Mouse (Mus musculus) layer of hippocampus, adult 2 months (tissue): ENCODE data around the gene Scamp4. TPM values are rescaled to one million over a fixed set of nuclear protein-coding genes. Genes with fewer than 3 reads are reported as not detected.
"Not testable (repeated sequence)": the region's sequence is repeated elsewhere in the genome, so short reads cannot be mapped to it uniquely, and the experiment has no call there.

ENCODE experiments used
- DNase-seq, 2 experiments: peaks; one replicate each; pipeline ENCODE4 v3.0.0; 2022; ENCODE audit warnings: low spot score in 2 of 2
- H3K27ac ChIP-seq: fragments of 200-600 bp; 2 replicates; pipeline ENCODE4 v1.8.1; 2022
- H3K4me3 ChIP-seq: fragments of 200-600 bp; 2 replicates; pipeline ENCODE4 v1.8.1; 2022; ENCODE audit warnings: mild to moderate bottlenecking
- CTCF ChIP-seq: fragments of 200-600 bp; conservative IDR thresholded peaks from 2 replicates; pipeline ENCODE4 v1.8.1; 2022; ENCODE audit warnings: antibody characterized with exemption, mild to moderate bottlenecking, moderate library complexity
- total RNA-seq, 2 experiments: library from RNA; stranded (reverse); gene quantifications; 2 replicates each; pipeline ENCODE4 v1.2.3; 2021

Gene Scamp4
- total RNA-seq, 2 experiments from 2014 or later: 42.9 to 43.1 TPM

DNA sequence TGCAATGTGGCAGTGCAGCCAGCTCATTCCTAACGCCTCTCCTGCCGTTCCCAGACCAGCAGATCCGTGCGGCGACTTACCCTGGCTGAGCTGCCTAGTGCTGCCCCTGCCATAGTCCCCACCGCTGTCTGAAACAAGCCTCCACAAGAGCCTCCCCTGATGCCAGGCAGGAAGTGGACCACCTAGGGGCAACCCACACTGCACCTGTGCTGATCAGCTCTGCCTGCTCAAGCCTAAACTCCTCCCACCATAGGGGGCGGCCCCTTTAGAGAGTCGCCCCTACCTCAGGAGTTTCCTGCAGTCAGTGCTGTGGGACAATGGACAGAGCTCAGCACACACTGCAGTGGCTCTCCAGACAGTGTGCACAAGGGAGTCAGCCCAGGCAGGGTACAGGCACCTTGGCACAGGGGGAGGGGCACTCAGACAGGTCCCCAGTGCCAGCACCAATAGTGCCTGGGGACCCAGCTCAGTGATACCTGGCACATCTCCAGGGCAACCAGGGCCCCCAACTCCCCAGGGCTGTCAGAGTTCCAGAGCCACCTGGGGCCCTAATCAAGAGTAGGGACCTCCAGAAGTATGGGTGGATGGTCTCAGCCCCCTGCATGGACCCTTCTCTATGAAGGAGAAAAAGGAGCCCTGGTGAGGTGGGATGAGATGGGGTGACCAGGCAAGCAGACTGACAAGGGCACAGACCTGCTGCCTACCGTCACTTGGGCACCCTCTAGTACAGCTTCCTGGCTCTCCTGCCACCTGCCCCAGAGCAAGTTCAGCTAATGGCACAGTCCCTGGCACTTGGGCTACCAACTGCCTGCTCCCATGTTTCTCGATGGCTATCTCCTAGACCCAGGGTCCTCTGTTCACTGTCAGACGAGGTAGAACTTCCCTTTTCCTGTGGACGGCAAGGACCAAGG lies 17.8 kb upstream of the Scamp4 start:
- DNase-seq: no peak
- Histone ChIP-seq H3K4me3 (no peak overlapping the region; the same call in 1 of the 2 replicates), H3K27ac (peak overlapping the region; percentile 81; the same call in 1 of the 2 replicates)
- TF ChIP-seq CTCF: no peak

- H3K27ac ChIP-seq: peak overlapping the region; percentile 81; the same call in 1 of the 2 replicates
- no peak for TF ChIP-seq CTCF
- DNase-seq: no peak
- H3K4me3 ChIP-seq: no peak overlapping the region; the same call in 1 of the 2 replicates
Observed at GRCm38 (mm10) chr10:80585581-80585980, 17.1 kb upstream of the Scamp4 start.

DNA sequence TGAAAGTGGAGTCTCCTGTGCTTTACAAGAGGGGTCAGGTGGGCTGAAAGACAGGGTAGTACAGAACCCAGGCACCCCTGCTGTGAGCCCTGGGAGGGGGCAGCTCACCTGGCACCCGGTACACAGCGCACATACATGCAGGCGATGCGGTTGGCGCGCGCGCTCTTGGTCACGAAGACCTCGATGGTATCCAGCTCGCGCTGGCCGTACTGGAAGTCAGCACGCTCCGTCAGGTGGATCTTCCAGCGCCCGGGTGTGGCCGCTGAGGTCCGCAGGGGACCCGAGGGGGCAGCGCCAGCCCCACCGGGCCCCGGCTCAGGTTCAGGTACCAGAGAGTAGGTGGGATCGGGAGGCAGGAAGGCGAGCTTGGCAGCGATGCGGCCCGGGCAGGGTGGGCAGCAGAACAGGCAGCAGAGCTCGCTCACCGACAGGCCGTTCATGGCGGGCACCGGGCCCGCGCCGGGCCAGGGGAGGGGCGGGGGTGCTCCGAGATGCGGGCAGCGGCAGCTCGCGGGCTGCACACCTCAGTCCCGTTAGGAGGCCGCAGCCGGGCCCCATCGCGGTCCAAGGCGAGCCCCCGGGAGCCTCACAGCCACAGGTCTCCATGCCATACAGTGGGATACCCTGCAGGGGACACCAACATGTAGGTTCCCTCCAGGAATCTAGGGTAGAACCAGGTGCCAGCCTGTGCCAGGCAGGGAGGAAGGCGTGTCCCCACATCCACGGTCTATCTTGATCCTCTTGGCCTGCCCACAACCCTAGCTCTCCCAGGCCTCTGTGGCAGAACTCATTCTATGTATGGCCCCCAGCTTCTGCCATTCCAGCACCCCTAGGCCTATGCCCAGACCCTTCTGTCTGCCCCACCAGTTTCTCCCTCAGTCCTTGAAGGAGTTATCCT lies 16.0 kb upstream of the Scamp4 start:
- peak overlapping the region; percentile 31 for H3K4me3 ChIP-seq
- peak overlapping the region; percentile 81 for H3K27ac ChIP-seq
- no peak for DNase-seq
- TF ChIP-seq CTCF: no peak

GRCm38 (mm10) chr10:80587305-80587657 lies 15.4 kb upstream of the Scamp4 start:
- peak overlapping the region; percentile 31; the same call in 1 of the 2 replicates for H3K4me3 ChIP-seq
- no peak for TF ChIP-seq CTCF
- H3K27ac ChIP-seq: peak overlapping the region; percentile 81
- DNase-seq: no peak

- TF ChIP-seq CTCF: no peak
- Histone ChIP-seq H3K4me3 (peak overlapping the region; percentile 77), H3K27ac (peak overlapping the region; percentile 81)
- no peak for DNase-seq
Observed at GRCm38 (mm10) chr10:80589127-80589878, 13.4 kb upstream of the Scamp4 start.

DNA sequence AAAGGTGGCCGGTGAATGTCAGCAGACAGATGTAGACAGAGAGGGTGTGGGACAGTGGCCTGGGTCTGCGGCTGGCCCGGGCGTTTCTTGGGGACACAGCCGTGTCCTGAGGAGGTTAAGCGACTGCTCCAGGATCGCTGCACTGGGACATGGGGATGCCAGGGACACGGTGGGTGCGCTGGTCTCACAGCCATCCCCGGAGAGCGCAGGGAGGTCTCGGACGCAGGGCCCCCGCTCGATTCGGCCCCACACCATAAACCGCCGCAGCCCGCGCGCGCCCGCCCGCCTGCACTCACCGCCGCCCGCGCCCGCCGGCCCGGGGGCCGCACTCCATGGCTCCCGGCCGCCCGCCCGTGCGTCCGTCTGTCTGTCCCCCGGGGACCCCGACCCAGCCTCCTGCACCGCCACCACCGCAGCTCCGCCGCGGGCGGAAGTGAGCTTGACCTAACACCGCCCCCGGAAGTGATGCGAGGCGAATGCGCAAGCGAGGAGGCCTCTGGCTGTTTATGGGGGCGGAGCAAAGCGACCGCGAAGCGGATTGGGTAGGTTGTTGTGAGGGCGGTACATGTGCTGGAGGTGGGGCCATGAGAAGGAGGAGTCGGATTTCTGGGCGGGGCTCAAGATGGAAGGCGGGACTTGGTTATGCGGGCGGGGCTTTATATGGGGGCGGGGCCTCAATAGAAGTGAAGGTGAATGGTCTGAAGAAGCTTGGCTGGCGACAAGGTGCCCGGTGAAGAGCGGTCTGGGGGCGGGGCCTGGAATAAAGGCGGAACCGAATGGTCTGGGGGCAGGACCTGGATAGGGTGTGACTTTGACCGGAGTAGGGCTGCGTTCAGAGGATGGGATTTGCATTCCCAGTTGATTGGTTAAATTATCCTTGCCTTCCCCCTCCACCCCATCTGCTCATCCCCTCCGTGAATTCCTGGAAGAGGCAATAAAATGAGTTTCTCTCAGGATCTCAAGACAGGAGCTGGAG lies 12.5 kb upstream of the Scamp4 start, which contains the start of gene Abhd17a:
TSS of gene Abhd17a (minus strand) at position 463 of the 976 bp plus-strand sequence.
- Histone ChIP-seq H3K27ac (peak within 1 kb of the TSS; percentile 81), H3K4me3 (peak within 1 kb of the TSS; percentile 77)
- TF ChIP-seq CTCF: no peak
- peak; percentile 95 for DNase-seq

GRCm38 (mm10) chr10:80596318-80596717 lies 6.4 kb upstream of the Scamp4 start:
- no peak for TF ChIP-seq CTCF
- Histone ChIP-seq H3K4me3 (no peak overlapping the region), H3K27ac (no peak overlapping the region)
- DNase-seq: no peak

DNA sequence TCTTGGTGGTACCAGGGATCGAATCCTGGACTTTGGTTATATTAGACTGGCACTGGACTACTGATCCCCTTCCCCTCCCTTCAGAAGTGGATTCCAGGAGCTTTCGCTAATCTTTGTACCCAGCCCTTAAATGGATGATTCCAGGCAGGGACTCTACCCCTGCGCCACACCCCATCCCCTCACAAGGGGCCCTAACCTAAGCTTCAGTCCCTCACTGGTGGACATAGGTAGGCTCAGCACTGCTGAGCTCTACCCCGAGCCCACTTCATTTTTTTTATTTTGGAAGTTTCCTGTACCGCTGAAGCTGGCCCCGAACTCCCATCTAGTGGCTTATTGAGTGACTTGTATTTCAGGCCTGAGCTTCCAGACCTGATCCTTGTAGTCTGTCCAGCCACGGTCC lies 692 bp downstream of the Scamp4 start:
- H3K27ac ChIP-seq: peak overlapping the region; percentile 93
- no peak for TF ChIP-seq CTCF

GRCm38 (mm10) chr10:80604001-80604509 lies 1.4 kb downstream of the Scamp4 start:
- peak overlapping the region; percentile 84 for H3K4me3 ChIP-seq
- peak in 1 of 2 experiments; percentile 39 for DNase-seq
- H3K27ac ChIP-seq: peak overlapping the region; percentile 93
- TF ChIP-seq CTCF: no peak

More for the DNA sequence above, 692 bp downstream of the Scamp4 start:
- peak overlapping the region; percentile 84 for H3K4me3 ChIP-seq
- no peak for DNase-seq

GRCm38 (mm10) chr10:80604988-80605387 lies 2.3 kb downstream of the Scamp4 start:
- H3K4me3 ChIP-seq: no peak overlapping the region
- no peak overlapping the region for H3K27ac ChIP-seq
- DNase-seq: no peak
- TF ChIP-seq CTCF: no peak

DNA sequence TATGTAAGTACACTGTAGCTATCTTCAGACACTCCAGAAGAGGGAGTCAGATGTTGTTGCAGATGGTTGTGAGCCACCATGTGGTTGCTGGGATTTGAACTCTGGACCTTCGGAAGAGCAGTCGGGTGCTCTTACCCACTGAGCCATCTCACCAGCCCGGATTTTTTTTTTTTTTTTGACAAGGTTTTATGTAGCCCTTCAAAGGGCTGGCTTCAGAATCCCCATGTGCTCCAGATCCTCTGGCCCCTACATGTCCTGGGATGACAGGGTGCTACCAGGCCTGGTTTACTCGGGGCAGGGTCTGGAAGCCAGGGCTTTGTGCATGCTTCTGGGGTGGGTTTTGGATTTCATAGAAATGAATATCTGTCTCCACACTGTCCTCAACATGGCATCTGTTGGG lies 3.0 kb downstream of the Scamp4 start, which contains the start of gene Gm49322:
TSS of gene Gm49322 (plus strand) at position 301 of the 400 bp plus-strand sequence.
- not testable (repeated sequence) for H3K27ac ChIP-seq, DNase-seq, H3K4me3 ChIP-seq
